In genomic region chr1:182124924-182125368, GRCm38 (mm10) we compare ENCODE assay signal across 1 mouse cellular context.
TF ChIP-seq lines count a peak whose summit lies in the region.

No protein-coding gene starts in this region.

TF ChIP-seq in CH12.LX, 34 proteins besides CTCF, POLR2A, EP300 and RAD21 (continued from another document):
- no peak for TF ChIP-seq JUND (conservative IDR thresholded peaks at IDR 0.05; ENCODE audit: low read depth, low read length)
- TF ChIP-seq ZMIZ1 (IDR thresholded peaks at IDR 0.05; ENCODE audit: low read depth, low read length): peak; percentile 34; the same call in 1 of the 2 replicates
- TF ChIP-seq MAX (IDR thresholded peaks at IDR 0.05; ENCODE audit: low read length): no peak
- no peak for TF ChIP-seq MAFK (IDR thresholded peaks at IDR 0.05; ENCODE audit: insufficient replicate concordance, low read length)
- TF ChIP-seq MEF2A (IDR thresholded peaks at IDR 0.05; ENCODE audit: borderline replicate concordance, low read depth, low read length): peak; percentile 50; the same call in 1 of the 2 replicates
- no peak for TF ChIP-seq MAZ (IDR thresholded peaks at IDR 0.05; ENCODE audit: low read depth, low read length)
- no peak for TF ChIP-seq SMC3 (IDR thresholded peaks at IDR 0.05; ENCODE audit: low read depth, low read length)
- TF ChIP-seq MXI1 (IDR thresholded peaks at IDR 0.05; ENCODE audit: low read depth, low read length): no peak; the same call in 1 of the 2 replicates
- TF ChIP-seq CHD2 (IDR thresholded peaks at IDR 0.05; ENCODE audit: low read length): no peak
- peak; percentile 75 for TF ChIP-seq TBP (conservative IDR thresholded peaks at IDR 0.05; ENCODE audit: low read depth, low read length)
- TF ChIP-seq POLR2AphosphoS2 (IDR thresholded peaks at IDR 0.05; ENCODE audit: low read depth, low read length): 0 out of 2 replicates have a peak, but pooled peaks have one; percentile 43
- no peak for TF ChIP-seq USF1 (IDR thresholded peaks at IDR 0.05; ENCODE audit: low read depth, low read length)
- TF ChIP-seq ELF1 (IDR thresholded peaks at IDR 0.05; ENCODE audit: low read depth, low read length): peak; percentile 78
- peak; percentile 45; the same call in 1 of the 2 replicates for TF ChIP-seq NELFE (IDR thresholded peaks at IDR 0.05; ENCODE audit: low read depth, low read length)
- TF ChIP-seq ZKSCAN1 (IDR thresholded peaks at IDR 0.05; ENCODE audit: borderline replicate concordance, low read depth, low read length): no peak
- TF ChIP-seq SIN3A (IDR thresholded peaks at IDR 0.05; ENCODE audit: low read length): no peak; the same call in 1 of the 2 replicates
- TF ChIP-seq JUN (IDR thresholded peaks at IDR 0.05; ENCODE audit: insufficient read depth, low read depth, low read length): no peak
TF ChIP-seq in CH12.LX: peak in this region for 10.
